In the genomic region with DNA sequence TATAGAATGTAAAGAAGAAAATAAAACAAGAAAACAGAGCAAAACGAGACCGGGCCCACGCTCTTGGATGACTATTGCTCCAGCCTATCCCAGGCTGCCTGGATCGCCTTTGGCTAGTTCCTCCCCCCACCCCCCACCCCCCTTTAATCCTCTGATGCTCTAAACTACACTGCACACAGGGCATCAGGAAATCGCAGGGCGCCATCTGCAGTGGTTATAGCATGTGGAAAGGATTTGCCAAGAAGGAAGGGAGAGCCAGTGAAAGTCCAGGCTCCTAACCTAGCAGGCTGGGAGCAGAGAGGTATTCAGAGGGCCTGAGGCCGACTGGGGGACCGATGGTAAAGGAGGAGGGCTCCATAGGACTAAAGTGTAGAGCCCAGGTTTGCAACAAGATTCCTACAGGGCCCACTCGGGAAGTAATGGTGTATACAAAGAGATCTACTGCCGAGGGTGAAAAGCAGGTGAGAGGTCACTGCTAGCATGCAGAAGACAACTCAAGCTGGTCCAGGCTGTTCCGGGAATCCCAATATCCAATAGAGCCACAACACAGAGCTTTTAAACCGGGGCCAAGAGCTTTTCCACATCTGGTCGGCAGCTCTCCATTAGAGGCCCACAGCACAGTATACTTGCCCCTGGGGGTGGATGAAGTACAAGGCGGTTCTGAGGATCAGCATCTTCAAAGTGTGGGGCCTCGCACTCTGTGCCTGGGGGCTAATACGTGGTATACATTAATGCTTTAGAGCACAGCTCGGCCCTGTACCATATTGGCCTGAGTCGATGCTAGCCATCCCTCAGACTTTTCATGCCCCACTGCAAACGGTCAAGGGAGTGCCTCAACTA, we compare ENCODE assay signal across 11 mouse cellular contexts.
DNase-seq lines count a peak whose midpoint lies in the region; ATAC-seq lines count a peak whose summit lies in the region.
"Had no signal": no experiment of that assay in that cellular context is flagged by ENCODE, and none has a peak within 500 bp of the region (broad histone marks: within the 10 kb centered on the region; RNA-seq: fewer than 3 reads in every experiment).

No protein-coding gene starts in this region.

- ATAC-seq in midbrain, embryonic 13.5 days: peak; percentile 75

- H3K4me3 ChIP-seq in midbrain, embryonic 13.5 days (replicated peaks): no peak overlapping the region
- H3K4me3 ChIP-seq: heart, embryonic 15.5 days; layer of hippocampus, adult 2 months had no signal

- no peak overlapping the region for H3K4me2 ChIP-seq in midbrain, embryonic 13.5 days (replicated peaks)
- H3K4me2 ChIP-seq: heart, embryonic 15.5 days had no signal

- no peaks in the 10 kb centered on the region for H3K9me3 ChIP-seq in midbrain, embryonic 13.5 days
- H3K9me3 ChIP-seq: G1E; heart, embryonic 15.5 days had no signal

- peak overlapping the region; percentile 44; the same call in 1 of the 2 replicates for H3K27ac ChIP-seq in midbrain, embryonic 13.5 days
- H3K27ac ChIP-seq: heart, embryonic 15.5 days; layer of hippocampus, adult 2 months had no signal

- H3K27me3 ChIP-seq in midbrain, embryonic 13.5 days: no peaks in the 10 kb centered on the region
- H3K27me3 ChIP-seq: heart, embryonic 15.5 days had no signal

- 0 out of 2 replicates have a peak, but pooled peaks cover 7% of the 10 kb centered on the region for H3K36me3 ChIP-seq in midbrain, embryonic 13.5 days

- WGBS in midbrain, embryonic 13.5 days: 52% methylated on average over 19 of the region's 19 CpGs

- H3K9ac ChIP-seq in midbrain, embryonic 13.5 days (replicated peaks): peak overlapping the region; percentile 48; the same call in 1 of the 2 replicates
- H3K9ac ChIP-seq: heart, embryonic 15.5 days had no signal

- H3K4me1 ChIP-seq in midbrain, embryonic 13.5 days (replicated peaks): peaks cover 65% of the 10 kb centered on the region

- DNase-seq in brain, adult 2 months (ENCODE audit: low read depth, low spot score): peak; percentile 14
- peak; percentile 48 for DNase-seq in embryo, embryonic 10 days (ENCODE audit: low spot score)
- DNase-seq in forelimb bud, embryonic 11.5 days (ENCODE audit: low read depth, low spot score): peak; percentile 63
- no peak for DNase-seq in layer of hippocampus, postnatal 10 days (ENCODE audit: low spot score in 2 of 2)
- no peak for DNase-seq in left cerebral cortex, adult 8-10 months (ENCODE audit: low spot score in 2 of 2)
- DNase-seq in urinary bladder, postnatal 36 days (ENCODE audit: low spot score in 2 of 2): no peak
- DNase-seq: lung, postnatal 14 days had no signal

Comparison
In these comparisons a context has a peak if more than half of its experiments do, and no peak if none do; other contexts are left out.
1. DNase-seq: peak in brain, adult 2 months (single experiment), embryo, embryonic 10 days (single experiment) and forelimb bud, embryonic 11.5 days (single experiment); none in layer of hippocampus, postnatal 10 days (0 of 2), left cerebral cortex, adult 8-10 months (0 of 2) and urinary bladder, postnatal 36 days (0 of 2).